Mouse (Mus musculus) left cerebral cortex, postnatal 36 days (tissue): ENCODE results near the gene Ltbp3. TPM values are rescaled to one million over a fixed set of nuclear protein-coding genes. Genes with fewer than 3 reads are reported as not detected.

Experiments used
- DNase-seq, 2 experiments: peaks; one replicate each; pipeline ENCODE4 v3.0.0; 2021 to 2022; ENCODE audit warnings: low spot score in 2 of 2, mixed read lengths in 1 of 2
- intact Hi-C: fragments of 180-260 bp; cut with DNase I; formaldehyde crosslinking; loops from one replicate; pipeline ENCODE4 v1.15.1; 2025
- total RNA-seq, 2 experiments: library from RNA; stranded (reverse); gene quantifications; 2 replicates each; pipeline ENCODE4 v1.2.3; 2021

Ltbp3 gene
- 10 to 100 TPM; 25.1 to 40.3 TPM for total RNA-seq

DNA sequence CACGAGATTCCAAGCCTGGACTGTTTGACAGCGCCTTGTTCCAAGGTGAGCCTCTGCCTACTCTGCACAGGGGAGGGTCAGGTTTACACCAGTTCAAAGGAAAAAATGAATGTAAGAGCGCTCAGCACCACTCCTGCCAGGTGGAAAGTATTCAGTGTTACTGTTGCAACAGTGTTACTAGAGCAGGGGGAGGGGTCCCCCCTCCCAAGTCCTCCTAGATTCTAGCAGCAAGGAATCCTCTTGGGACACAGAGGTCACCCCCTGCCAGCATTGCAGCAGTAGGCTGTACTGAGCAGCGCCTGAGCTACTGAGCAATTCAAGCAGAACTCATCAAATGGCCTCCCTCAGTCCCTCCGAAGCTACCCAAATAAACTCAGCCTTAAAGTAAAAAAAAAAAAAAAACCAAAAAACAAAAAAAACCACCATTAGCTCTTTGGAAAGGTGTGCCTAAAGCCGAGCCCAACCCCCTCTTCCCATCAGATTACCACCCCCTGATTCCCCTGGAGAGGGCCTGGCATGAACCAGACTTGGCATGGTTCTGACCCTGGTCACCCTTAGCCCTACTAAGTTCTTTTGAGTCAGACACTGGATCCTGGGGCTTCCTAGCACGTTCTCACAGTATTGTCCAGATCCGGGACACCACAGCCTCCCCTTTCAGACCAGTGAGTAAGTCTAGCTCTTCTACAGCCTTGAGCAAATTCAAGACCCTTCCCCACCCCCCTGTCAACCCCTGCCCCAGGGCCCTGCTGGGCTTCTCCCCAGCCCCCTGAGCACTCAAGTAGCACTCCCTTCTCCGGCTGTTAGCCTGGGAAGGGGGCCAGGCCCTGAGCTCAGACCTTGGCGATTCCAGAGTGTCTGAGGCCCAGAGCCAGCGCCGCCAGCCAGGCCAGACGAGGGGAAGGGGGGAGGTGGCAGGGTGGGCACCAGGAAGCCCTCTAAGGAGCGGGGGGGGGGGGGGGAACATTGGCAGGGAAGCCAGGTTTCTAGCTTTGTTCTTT is at the start of gene Ltbp3:
TSS of gene Ltbp3 (plus strand) at position 585 of the 998 bp plus-strand sequence.
- no peak for DNase-seq

GRCm38 (mm10) chr19:5691601-5692000 is 49.1 kb upstream of the Ltbp3 start:
- DNase-seq: no peak
- intact Hi-C loops: no loop called here

More for the DNA sequence above, at the start of gene Ltbp3:
- intact Hi-C loops: no loop called here

DNA sequence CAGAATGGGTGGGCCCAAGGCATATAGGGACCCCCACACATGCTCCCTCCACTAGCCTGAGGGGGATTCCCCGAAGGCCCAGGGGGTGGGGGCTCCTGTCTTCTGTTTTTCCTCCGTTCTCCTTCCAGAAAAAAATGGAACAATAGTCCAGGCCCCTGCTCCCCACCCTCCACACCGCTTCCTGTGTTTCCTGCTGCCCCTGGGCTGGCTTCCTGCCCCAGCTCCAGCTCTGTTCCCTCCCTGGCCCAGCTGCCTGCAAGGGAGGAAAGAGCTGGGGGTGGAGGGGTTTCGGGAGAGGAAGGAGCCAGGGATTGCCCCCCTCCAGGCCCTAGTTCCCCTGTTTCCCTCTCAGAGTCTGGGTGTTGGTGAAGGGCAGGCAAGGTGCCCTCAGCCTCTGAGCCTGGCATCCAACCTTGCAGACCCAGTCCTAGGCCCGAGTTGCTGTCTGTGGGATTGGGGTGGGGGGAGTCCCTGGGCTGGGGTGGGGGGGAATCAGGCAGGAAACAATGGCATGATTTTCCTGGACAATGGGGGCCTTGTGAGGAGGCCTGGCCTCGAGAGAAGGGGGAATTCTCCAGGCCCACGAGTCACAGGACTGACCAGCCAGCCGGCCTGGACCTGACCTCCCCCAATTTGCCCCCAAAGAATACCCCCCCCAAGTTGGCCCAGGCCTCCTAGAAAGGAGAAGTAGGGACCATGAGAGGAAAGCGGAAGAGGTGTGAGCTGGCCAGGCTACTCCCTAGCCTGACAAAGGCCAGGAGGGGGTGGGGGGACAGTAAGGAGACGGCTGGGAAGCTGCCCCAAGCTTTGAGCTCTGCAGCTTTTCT is 48.4 kb upstream of the Ltbp3 start:
- intact Hi-C loops: no loop called here
- DNase-seq: no peak

- intact Hi-C loops: no loop called here
Measured at GRCm38 (mm10) chr19:5692913-5693396, 47.7 kb upstream of the Ltbp3 start.

GRCm38 (mm10) chr19:5693801-5694200 is 46.9 kb upstream of the Ltbp3 start:
- intact Hi-C loops: no loop called here

More at GRCm38 (mm10) chr19:5692913-5693396, 47.7 kb upstream of the Ltbp3 start:
- no peak for DNase-seq

DNA sequence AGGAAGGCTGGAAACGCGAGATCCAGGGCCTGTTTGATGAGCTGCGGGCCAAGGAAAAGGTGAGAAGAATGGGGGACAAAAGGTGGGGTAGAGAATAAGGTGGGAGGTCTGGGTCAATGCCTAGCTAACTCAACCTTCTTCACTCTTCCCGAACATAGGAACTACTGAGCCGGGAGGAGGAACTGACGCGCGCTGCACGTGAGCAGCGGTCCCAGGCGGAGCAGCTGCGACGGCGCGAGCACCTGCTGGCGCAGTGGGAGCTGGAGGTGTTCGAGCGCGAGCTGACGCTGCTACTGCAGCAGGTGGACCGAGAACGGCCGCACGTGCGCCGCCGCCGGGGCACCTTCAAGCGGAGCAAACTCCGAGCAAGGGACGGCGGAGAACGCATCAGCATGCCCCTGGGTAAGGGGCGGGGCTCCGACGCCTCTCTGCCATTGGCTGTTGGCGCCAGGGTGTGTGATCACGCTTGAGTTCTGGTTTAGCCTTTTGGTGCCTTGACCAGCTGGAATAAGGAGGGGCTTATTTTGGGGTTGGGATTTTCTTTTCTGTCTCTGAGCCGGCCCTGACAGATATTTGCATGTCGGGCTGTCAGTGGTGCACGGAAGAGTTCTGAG is 44.7 kb upstream of the Ltbp3 start:
- intact Hi-C loops: no loop called here
- no peak for DNase-seq

More at GRCm38 (mm10) chr19:5693801-5694200, 46.9 kb upstream of the Ltbp3 start:
- no peak for DNase-seq

DNA sequence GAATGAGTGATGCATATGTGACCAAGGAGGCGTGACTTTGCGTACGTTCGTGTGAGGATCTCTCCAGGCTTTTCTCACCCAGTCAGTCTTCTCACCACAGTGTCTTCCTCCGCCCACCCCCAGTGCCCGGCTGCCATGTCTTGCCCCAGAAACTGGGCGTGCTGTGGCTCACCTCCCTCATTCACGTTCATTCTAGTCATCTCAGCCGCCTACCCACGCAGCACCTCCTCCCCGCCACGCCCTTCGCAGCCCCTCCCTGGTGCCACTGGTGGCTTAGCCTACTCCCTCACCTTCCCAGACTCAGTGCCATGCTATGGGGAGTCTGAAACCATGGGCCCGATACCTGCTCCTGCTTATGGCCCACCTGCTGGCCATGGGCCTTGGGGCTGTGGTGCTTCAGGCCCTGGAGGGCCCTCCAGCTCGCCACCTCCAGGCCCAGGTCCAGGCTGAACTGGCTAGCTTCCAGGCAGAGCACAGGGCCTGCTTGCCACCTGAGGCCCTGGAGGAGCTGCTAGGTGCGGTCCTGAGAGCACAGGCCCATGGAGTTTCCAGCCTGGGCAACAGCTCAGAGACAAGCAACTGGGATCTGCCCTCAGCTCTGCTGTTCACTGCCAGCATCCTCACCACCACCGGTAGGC is 36.4 kb upstream of the Ltbp3 start, which contains the start of gene Kcnk7:
TSS of gene Kcnk7 (plus strand) at position 205 of the 638 bp plus-strand sequence.
- intact Hi-C loops: no loop called here

GRCm38 (mm10) chr19:5704801-5705571 is 35.7 kb upstream of the Ltbp3 start:
- intact Hi-C loops: no loop called here
- no peak for DNase-seq

More for the DNA sequence above, 36.4 kb upstream of the Ltbp3 start, which contains the start of gene Kcnk7:
- DNase-seq: no peak

- intact Hi-C loops: loop anchor here (2.0 to 10.0 kb wide), 2 partner anchors 17 to 165 kb away; partner anchors contain the start of genes Ehbp1l1, Frmd8 and Slc25a45
- no peak for DNase-seq
Measured at GRCm38 (mm10) chr19:5710068-5710467, 30.6 kb upstream of the Ltbp3 start.

- intact Hi-C loops: loop anchor here (2.0 to 10.0 kb wide), 2 partner anchors 16 to 164 kb away; partner anchors contain the start of genes Ehbp1l1, Frmd8 and Slc25a45
Measured at GRCm38 (mm10) chr19:5710581-5710980, 30.1 kb upstream of the Ltbp3 start.

GRCm38 (mm10) chr19:5711218-5711617 is 29.5 kb upstream of the Ltbp3 start:
- peak; percentile 52 to 60 for DNase-seq
- intact Hi-C loops: loop anchor here (1.0 to 10.0 kb wide), 3 partner anchors 16 to 164 kb away; partner anchors contain the start of genes Ehbp1l1, Frmd8 and Slc25a45

More at GRCm38 (mm10) chr19:5710581-5710980, 30.1 kb upstream of the Ltbp3 start:
- DNase-seq: no peak

DNA sequence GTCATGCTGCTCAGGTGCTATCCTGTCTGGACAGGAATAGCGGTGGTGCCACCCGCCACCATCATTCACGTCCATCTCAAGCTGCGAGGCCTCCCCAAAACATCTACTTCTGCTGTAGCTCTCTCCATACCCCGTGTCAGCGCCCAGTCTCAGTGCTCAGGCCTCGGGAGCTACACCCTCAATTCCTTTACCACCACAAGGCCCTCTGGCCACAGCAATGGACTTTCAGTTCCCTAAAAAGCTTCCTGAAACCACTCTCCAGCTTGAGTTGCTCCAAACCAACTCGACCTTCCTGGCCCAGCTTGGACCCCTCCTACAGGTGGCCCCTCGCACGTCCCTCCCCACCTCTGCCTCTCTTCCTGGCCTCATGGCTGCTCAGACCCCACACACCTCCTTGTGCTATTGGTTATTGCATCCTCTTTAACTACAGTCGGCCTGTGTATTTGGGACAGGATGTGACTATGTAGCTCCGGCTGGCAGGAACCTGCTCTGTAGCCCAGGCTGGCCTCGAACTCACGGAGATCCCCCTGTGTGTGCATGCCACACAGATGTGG is 28.7 kb upstream of the Ltbp3 start:
- no peak for DNase-seq
- intact Hi-C loops: loop anchor here (1.0 to 10.0 kb wide), 3 partner anchors 15 to 163 kb away; partner anchors contain the start of genes Ehbp1l1, Frmd8 and Slc25a45

- no peak for DNase-seq
- intact Hi-C loops: loop anchor here (10.0 kb wide), 1 partner anchor 162 kb away; the partner anchor contains the start of genes Frmd8 and Slc25a45
Measured at GRCm38 (mm10) chr19:5713255-5713654, 27.4 kb upstream of the Ltbp3 start.

DNA sequence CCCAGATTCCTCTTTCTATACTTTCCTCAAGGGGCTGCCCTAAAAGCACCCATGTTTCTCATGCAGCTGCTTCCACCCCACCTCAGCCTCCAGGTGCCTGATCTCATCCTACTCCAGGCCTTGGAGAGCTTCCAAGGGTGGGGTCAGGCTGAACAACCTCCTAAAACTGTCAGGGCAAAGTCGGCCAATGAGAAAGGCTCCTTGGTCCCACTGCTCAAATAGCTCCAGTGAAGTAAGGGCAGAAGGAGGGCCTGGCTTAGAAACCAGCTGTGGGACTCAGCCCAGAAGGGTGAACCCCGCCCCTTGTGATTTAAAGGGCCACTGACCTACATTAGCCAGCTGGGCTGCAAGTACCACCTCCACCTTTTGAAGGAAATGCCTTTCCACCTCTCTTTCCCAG is 27.0 kb upstream of the Ltbp3 start:
- DNase-seq: no peak
- intact Hi-C loops: loop anchor here (10.0 kb wide), 1 partner anchor 161 kb away; the partner anchor contains the start of genes Frmd8 and Slc25a45

DNA sequence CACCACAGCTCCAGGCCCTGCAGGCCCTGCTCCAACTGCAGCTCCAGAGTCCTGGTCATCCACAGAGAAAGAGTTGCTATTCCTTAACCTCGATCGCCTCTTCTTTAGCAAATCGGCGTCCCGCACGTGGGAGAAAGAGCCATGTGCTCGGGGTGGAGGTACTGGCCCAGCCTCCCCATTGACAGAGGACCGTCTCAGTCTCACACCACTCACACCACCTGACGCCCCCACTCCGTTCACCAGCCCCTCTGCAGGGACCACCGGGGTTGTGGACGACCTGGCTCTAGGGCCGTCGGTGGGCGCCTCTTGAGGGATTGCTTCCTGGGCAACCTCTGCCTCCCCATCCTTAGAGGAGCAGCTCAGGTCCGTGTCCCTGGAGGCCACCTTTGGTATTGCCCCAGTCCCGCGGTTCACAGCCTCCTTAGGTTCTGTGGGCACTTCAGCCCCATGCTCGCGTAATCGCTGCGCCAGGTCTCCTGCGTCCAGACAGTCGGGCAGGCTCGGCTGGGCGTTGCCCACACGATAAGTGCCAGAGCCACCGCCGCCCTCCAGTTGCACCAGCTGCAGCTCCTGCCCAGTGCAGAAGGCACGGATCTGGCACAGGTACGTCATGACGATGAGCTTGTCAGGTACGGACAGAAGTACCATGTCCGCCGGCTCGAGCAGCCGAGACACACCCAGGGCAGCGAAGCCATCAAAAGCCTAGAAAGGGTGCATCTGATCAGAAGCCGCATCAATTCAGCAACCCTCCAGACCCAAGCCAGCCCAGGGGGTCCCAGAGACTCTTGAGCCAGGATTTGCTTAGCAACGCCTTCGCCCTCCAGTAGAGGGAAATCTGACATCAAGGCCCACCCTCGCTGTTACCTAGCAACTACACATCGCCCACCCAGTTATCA is 24.7 kb upstream of the Ltbp3 start:
- intact Hi-C loops: loop anchor here (5.0 to 10.0 kb wide), 2 partner anchors 159 to 336 kb away; partner anchors contain the start of genes Frmd8 and Slc25a45
- peak in 1 of 2 experiments; percentile 60 for DNase-seq

- DNase-seq: no peak
Measured at GRCm38 (mm10) chr19:5716955-5717354, 23.7 kb upstream of the Ltbp3 start.

More at GRCm38 (mm10) chr19:5716955-5717354, 23.7 kb upstream of the Ltbp3 start:
- intact Hi-C loops: loop anchor here (5.0 to 10.0 kb wide), 2 partner anchors 158 to 335 kb away; partner anchors contain the start of genes Frmd8 and Slc25a45
